ENCODE assay signal across 8 mouse cellular contexts in the genomic region with DNA sequence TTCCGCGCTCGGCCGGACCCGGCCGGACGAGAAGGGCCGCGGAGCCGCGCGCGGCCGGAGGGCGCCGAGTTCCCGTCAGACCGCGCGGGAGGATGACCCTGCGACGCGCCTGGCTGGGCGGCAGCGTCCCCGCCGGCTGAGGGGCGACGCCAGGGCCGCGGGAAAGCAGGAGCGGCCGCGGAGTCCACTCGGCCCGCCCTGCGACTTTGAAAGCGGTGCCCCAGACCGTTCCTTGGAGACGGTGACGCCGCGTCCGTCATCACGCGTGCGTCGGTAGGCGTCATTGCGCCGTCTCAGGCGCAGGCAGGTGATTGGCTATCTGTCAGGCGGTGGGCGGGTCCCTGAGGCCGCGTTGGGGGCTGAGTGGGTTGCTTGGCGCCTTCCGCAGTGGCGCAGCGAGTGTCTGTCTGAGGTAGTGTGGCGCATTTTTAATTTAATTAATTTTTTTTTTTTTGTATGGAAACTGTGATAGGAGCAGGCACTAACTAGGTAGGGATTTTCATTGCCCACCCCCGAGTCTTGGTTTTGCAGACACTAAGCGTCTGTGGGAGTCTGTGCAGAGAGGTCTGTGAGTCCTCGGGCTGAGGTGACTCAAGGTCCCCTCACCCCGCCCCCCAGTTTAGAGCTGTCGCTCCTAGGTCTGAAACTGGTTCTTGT. TPM values are rescaled to one million over a fixed set of nuclear protein-coding genes. Genes with fewer than 3 reads are reported as not detected.
DNase-seq lines count a peak whose midpoint lies in the region; ATAC-seq lines count a peak whose summit lies in the region.

A gene (minus strand): TSS at position 237 of the 657 bp plus-strand sequence.
A gene (plus strand): TSS at position 334 of the 657 bp plus-strand sequence.

- no peaks in the 10 kb centered on the region for H3K27me3 ChIP-seq in lung, embryonic 16.5 days (ENCODE audit: control insufficient read depth, insufficient read depth, low read depth, low read length)

- WGBS in lung, embryonic 16.5 days, result under 1% methylated on average over 62 of the region's 66 CpGs

- peaks cover 10% of the 10 kb centered on the region for H3K4me1 ChIP-seq in lung, embryonic 16.5 days (replicated peaks; ENCODE audit: control insufficient read depth, insufficient read depth, low read length)

- peak; percentile 99 to 100 for ATAC-seq in hematopoietic stem cell, adult 5-6 weeks (replicated peaks in 1 of 2; ENCODE audit: insufficient read depth in 1 of 2, low FRiP score in 2 of 2, low TSS enrichment in 1 of 2, low read depth in 1 of 2, poor library complexity in 2 of 2, severe bottlenecking in 2 of 2)
- ATAC-seq in lung, embryonic 16.5 days (ENCODE audit: low read depth), result peak; percentile 100

- peak; percentile 88 for DNase-seq in MEL-GATA-1-ER (ENCODE audit: extremely low read depth, low read depth)
- peak; percentile 98 for DNase-seq in cerebellum, adult 8-10 months
- peak; percentile 98 for DNase-seq in forelimb bud, embryonic 11.5 days (ENCODE audit: low read depth, low spot score)
- DNase-seq in layer of hippocampus, adult 9-10 months (ENCODE audit: low spot score), result peak; percentile 93
- peak; percentile 92 for DNase-seq in ovary, postnatal 10 days (ENCODE audit: low spot score)
- peak; percentile 93 to 95 for DNase-seq in thymus, postnatal 10 days (ENCODE audit: low spot score in 2 of 2)

- peak within 1 kb of the TSS; percentile 90 for H3K27ac ChIP-seq in lung, embryonic 16.5 days (ENCODE audit: low read length)

- no peaks in the 10 kb centered on the region for H3K36me3 ChIP-seq in lung, embryonic 16.5 days (ENCODE audit: control insufficient read depth, insufficient read depth, low read length)

- H3K4me2 ChIP-seq in lung, embryonic 16.5 days (ENCODE audit: low read depth, low read length), result peak within 1 kb of the TSS; percentile 88

- peak within 1 kb of the TSS; percentile 81 for H3K9ac ChIP-seq in lung, embryonic 16.5 days (ENCODE audit: low read length)

- peak within 1 kb of the TSS; percentile 70 for H3K4me3 ChIP-seq in lung, embryonic 16.5 days (ENCODE audit: low read length)

- H3K9me3 ChIP-seq in lung, embryonic 16.5 days (ENCODE audit: control insufficient read depth, low read length), result no peaks in the 10 kb centered on the region

RNA-seq across cellular contexts. Expression of the first gene that starts in this region (rescaled TPM):
- 24.8 and 26.0 TPM in 2 replicates for total RNA-seq in hematopoietic stem cell, adult 5-6 weeks (2017)
- 14.8 and 15.5 TPM in 2 replicates for polyA plus RNA-seq in lung, embryonic 16.5 days (2015; fragmentation: Nextera tagmentation; extraction: Ambion mirVana)

RNA-seq across cellular contexts. Expression of the second gene that starts in this region (rescaled TPM):
- 20.9 and 31.2 TPM in 2 replicates for total RNA-seq in hematopoietic stem cell, adult 5-6 weeks (2017)
- polyA plus RNA-seq in lung, embryonic 16.5 days (2015; fragmentation: Nextera tagmentation; extraction: Ambion mirVana), result 16.9 and 19.6 TPM in 2 replicates

Comparison
In these comparisons a context has a peak if more than half of its experiments do, and no peak if none do; other contexts are left out.
1. Peak in every context shown above with its lines: DNase-seq, ATAC-seq, H3K4me3 ChIP-seq and H3K27ac ChIP-seq.